Mouse (Mus musculus) midbrain, postnatal 0 days (tissue): Measurements from ENCODE around the gene Hjurp. TPM values are rescaled to one million over a fixed set of nuclear protein-coding genes. Genes with fewer than 3 reads are reported as not detected.

Experiments
- ATAC-seq: fragments of 200-750 bp; cut with Nextera tagmentation; 2 replicates; pipeline ENCODE4 v1.8.0; 2017; ENCODE audit warnings: moderate number of reproducible peaks, mild to moderate bottlenecking, moderate TSS enrichment, moderate library complexity; ENCODE audit not compliant: low FRiP score
- DNase-seq: peaks from one replicate; pipeline ENCODE4 v3.0.0-alpha.2; 2015; ENCODE audit warnings: low spot score
- H3K27ac ChIP-seq: fragments of 300-500 bp; sonication (generic); 2 replicates; pipeline ENCODE4 v1.5.1; 2014; ENCODE audit warnings: low read depth, mild to moderate bottlenecking, low read length, mixed read lengths
- H3K27me3 ChIP-seq: fragments of 300-500 bp; sonication (generic); 2 replicates; pipeline ENCODE4 v1.6.1; 2014; ENCODE audit warnings: low read length, control low read depth, mixed read lengths; ENCODE audit not compliant: insufficient read depth
- H3K36me3 ChIP-seq: fragments of 300-500 bp; sonication (generic); 2 replicates; pipeline ENCODE4 v1.6.1; 2014; ENCODE audit warnings: low read length, control low read depth, mixed read lengths; ENCODE audit not compliant: insufficient read depth
- H3K4me1 ChIP-seq: fragments of 300-500 bp; sonication (generic); 2 replicates; pipeline ENCODE4 v1.6.1; 2014; ENCODE audit warnings: mild to moderate bottlenecking, control low read depth, antibody characterized with exemption, low read length, mixed read lengths; ENCODE audit not compliant: insufficient read depth
- H3K4me2 ChIP-seq: fragments of 300-500 bp; sonication (generic); 2 replicates; pipeline ENCODE4 v1.6.1; 2014; ENCODE audit warnings: low read depth, mild to moderate bottlenecking, low read length, mixed read lengths; ENCODE audit not compliant: poor library complexity, severe bottlenecking
- H3K4me3 ChIP-seq: fragments of 300-500 bp; sonication (generic); 2 replicates; pipeline ENCODE4 v1.5.1; 2014; ENCODE audit warnings: low read depth, mild to moderate bottlenecking, low read length, moderate library complexity
- H3K9ac ChIP-seq: fragments of 300-500 bp; sonication (generic); replicated peaks from 2 replicates; pipeline ENCODE4 v1.6.1; 2014; ENCODE audit warnings: mild to moderate bottlenecking, low read length, moderate library complexity, mixed read lengths; ENCODE audit not compliant: poor library complexity, severe bottlenecking
- H3K9me3 ChIP-seq: fragments of 300-500 bp; sonication (generic); 2 replicates; pipeline ENCODE4 v1.6.1; 2016; ENCODE audit warnings: low read length, control low read depth
- CTCF ChIP-seq: IDR thresholded peaks from 2 replicates; pipeline ENCODE4 v1.5.1; 2016; ENCODE audit warnings: antibody characterized with exemption, mild to moderate bottlenecking
- WGBS: fragments of 180-500 bp; shearing (Covaris S2); extraction: QIAGEN DNeasy Blood & Tissue Kit; methylation state at CpG from one replicate; pipeline ENCODE4 v1.1.7; 2014; 5-methylcytosine and 5-hydroxymethylcytosine counted together
- polyA plus RNA-seq: library from polyadenylated mRNA; unstranded; fragments of >200 nt; fragmentation: Nextera tagmentation; extraction: Ambion mirVana; gene quantifications from 2 replicates; pipeline ENCODE4 v1.2.1, GENCODE M21; 2015
- total RNA-seq: library from RNA; depleted of rRNA; stranded (reverse); fragments of >200 nt; gene quantifications from 2 replicates; pipeline ENCODE4 v1.2.3, GENCODE M21; 2014

Gene Hjurp
- total and polyA plus RNA-seq, 2 experiments from 2014 or later: 45.9 to 88.0 TPM

DNA sequence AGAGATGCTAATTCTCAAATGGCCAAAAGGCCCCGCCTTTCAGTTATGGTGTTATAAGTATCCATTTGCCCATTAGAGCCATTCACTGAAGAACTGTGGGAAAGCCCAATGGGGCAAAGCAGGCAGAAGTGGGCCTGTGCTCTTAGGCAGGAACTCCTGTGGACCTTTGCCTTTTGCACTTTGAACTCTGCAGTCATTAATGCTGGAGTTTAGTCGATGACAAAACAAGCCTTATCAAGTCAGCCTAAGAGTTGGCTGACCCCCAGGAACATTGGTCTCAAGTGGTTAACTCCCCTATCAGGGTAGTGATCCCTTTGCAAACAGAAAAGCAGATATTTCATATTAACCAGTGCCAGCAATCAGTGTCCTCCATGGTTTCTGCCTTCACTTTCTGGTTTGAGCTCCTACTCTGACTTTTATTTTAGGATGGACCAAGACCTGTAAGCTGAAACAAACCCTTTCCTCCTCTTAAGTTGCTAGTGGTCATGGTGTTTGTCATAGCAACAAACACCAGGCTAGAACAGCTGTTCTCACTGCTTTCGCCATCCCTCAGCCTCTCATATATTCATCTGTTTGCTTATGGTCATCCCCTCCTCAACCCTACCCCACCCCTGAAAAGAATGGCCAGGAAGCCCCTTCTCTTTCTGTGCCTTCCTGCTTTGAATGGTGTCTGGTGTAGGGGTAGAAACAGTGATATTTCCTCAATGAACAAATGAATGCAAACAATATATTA lies 10.8 kb upstream of the Hjurp start:
- no peaks in the 10 kb centered on the region for H3K27me3 ChIP-seq
- no peak overlapping the region for H3K9ac ChIP-seq
- no peak overlapping the region for H3K4me2 ChIP-seq
- H3K36me3 ChIP-seq: no peaks in the 10 kb centered on the region
- H3K4me1 ChIP-seq: no peaks in the 10 kb centered on the region
- 44% methylated on average over 3 of the region's 3 CpGs for WGBS
- ATAC-seq (no peak), DNase-seq (no peak)
- H3K27ac ChIP-seq: no peak overlapping the region
- no peak for TF ChIP-seq CTCF
- H3K9me3 ChIP-seq: peaks cover 84% of the 10 kb centered on the region
- H3K4me3 ChIP-seq: no peak overlapping the region

- H3K9ac ChIP-seq: no peak overlapping the region
- peak; percentile 87 for TF ChIP-seq CTCF
- DNase-seq (peak; percentile 74), ATAC-seq (no peak)
- WGBS: 41% methylated on average over 5 of the region's 5 CpGs
- no peak overlapping the region for H3K4me3 ChIP-seq
- H3K9me3 ChIP-seq: peaks cover 90% of the 10 kb centered on the region
- no peak overlapping the region for H3K4me2 ChIP-seq
- H3K4me1 ChIP-seq: no peaks in the 10 kb centered on the region
- no peaks in the 10 kb centered on the region for H3K27me3 ChIP-seq
- H3K27ac ChIP-seq: no peak overlapping the region
- no peaks in the 10 kb centered on the region for H3K36me3 ChIP-seq
These were observed 10.2 kb upstream of the Hjurp start for GRCm38 (mm10) chr1:88287697-88287980.

DNA sequence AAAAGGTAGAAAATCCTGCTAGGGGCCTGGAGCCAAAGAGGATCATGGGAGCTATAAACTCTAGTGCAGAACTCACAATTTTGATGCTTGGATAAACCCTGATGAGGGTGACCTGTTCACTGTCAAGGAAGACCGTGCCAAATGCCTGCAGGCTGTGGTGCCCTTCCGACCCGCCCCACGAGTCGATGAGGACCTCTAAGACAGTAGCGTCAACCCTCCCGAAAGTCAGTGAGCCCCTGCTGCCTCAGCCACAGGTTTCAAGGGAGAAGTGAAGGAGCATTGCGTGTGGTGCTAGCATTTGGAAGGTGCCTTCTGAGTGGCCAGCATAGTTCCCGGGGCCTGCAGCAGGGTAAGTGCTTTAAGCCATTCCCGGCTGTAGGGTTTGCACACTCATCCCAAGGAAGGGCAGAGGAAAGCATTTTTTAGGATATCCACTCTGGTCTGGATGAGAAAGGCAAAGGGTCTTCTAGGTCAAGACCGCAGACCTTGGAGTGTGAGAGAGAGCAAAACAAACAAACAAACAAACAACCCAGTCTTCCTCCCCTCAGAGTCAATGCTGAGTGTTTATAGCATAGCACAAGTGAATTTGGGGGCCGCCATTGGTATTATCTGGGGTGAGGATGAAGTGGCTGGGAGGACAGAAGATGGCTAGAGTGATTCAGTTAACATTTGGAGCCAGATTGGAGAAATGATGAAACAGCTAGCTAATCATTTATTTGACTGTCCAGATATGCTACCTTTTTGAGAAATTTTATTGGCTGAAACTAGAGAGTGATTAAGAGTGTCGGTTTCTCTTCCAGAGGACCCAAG lies 9.7 kb upstream of the Hjurp start:
- Histone ChIP-seq H3K36me3 (no peaks in the 10 kb centered on the region), H3K9me3 (peaks cover 91% of the 10 kb centered on the region), H3K4me3 (no peak overlapping the region), H3K4me1 (no peaks in the 10 kb centered on the region), H3K27ac (no peak overlapping the region), H3K9ac (no peak overlapping the region), H3K4me2 (no peak overlapping the region), H3K27me3 (no peaks in the 10 kb centered on the region)
- ATAC-seq: no peak
- no peak for DNase-seq
- TF ChIP-seq CTCF: no peak
- WGBS: 76% methylated on average over 13 of the region's 13 CpGs

DNA sequence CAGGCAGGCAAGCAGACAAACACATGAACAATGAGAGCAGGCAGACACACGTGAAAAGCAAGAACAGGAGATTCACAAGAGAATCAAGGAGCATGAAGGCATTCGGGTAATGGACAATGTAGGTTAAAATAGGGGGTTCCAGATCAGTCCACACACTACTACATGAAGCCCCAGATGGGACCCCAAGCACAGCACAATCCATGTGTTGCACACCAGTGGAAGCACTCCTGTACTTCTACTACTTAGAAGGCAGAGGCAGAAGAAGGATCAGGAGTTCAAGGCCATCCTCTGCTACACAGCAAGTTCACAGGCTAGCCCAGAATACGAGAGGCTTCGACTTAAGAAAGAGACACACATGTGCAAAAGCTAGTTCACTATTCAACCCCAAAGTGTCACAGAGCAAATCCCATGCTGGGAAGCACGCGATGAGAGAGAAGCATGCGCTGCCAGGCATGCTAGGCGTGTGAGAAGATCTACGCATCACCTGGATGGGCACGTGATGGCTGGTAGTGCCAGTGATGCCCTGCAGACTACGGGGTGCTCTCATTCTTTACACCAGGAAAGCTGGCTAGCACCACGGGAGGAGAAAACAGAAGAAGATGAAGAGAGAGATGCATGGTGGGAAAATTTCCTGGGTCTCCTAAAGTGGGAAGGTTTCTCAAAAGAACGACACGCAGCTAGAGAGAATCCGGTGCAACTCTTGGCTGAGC lies 8.9 kb upstream of the Hjurp start:
- Histone ChIP-seq H3K4me1 (no peaks in the 10 kb centered on the region), H3K27ac (no peak overlapping the region), H3K4me3 (no peak overlapping the region), H3K9ac (no peak overlapping the region), H3K27me3 (no peaks in the 10 kb centered on the region), H3K4me2 (no peak overlapping the region), H3K9me3 (peaks cover 89% of the 10 kb centered on the region), H3K36me3 (no peaks in the 10 kb centered on the region)
- WGBS: 81% methylated on average over 15 of the region's 15 CpGs
- DNase-seq (no peak), ATAC-seq (no peak)
- TF ChIP-seq CTCF: no peak

DNA sequence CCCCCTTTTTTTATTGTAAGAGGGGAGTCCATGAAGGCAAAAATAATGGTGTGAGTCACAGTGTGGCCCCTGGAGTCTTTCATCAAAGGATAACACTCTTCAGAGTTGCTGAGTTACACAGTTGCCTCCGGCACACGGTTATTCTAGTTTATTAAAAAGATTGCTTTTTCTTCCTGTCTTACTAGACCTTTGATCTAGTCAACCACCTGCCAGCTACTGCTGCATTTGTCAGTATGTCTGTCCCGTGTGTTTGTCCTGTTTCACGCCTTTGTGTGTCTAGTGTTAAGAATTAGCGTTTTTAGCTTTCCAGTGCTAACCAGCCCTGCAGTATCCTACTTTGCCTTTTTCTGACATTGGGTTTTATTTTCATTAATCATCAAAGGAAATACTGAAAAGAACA lies 8.2 kb upstream of the Hjurp start:
- TF ChIP-seq CTCF: no peak
- no peak for DNase-seq
- Histone ChIP-seq H3K9ac (no peak overlapping the region), H3K36me3 (no peaks in the 10 kb centered on the region), H3K4me1 (no peaks in the 10 kb centered on the region), H3K4me3 (no peak overlapping the region), H3K9me3 (peaks cover 84% of the 10 kb centered on the region), H3K27me3 (no peaks in the 10 kb centered on the region), H3K4me2 (no peak overlapping the region), H3K27ac (no peak overlapping the region)
- 68% methylated on average over 5 of the region's 5 CpGs for WGBS
- no peak for ATAC-seq

DNA sequence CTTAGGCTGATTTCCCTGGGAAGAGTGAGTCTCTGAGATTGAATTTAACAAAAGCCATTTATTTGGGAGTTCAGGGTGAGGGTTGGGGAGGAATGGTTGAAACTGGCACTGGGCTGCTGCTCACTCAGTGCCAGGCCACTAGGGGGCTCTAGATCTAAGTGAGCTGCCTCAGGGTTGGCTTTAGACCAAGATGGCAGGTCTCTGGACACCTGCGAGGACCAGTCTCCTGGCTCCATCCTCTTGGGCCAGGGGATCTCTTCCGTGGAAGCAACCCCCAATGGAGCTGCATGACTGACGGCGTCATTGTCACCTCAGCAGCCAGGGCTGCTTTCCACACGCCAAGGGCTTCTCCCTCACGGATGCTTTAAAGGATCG lies 7.5 kb upstream of the Hjurp start:
- WGBS: 62% methylated on average over 7 of the region's 7 CpGs
- ATAC-seq (no peak), DNase-seq (no peak)
- Histone ChIP-seq H3K4me3 (no peak overlapping the region), H3K36me3 (no peaks in the 10 kb centered on the region), H3K4me2 (no peak overlapping the region), H3K9ac (no peak overlapping the region), H3K27ac (no peak overlapping the region), H3K27me3 (no peaks in the 10 kb centered on the region), H3K9me3 (peaks cover 78% of the 10 kb centered on the region), H3K4me1 (no peaks in the 10 kb centered on the region)
- peak; percentile 58 for TF ChIP-seq CTCF
